20 mouse cellular contexts compared by ENCODE assay signal in genomic region chr15:59852271-59853000, GRCm38 (mm10).
"Had no signal": no experiment of that assay in that cellular context is flagged by ENCODE, and none has a peak within 500 bp of the region (broad histone marks: within the 10 kb centered on the region; RNA-seq: fewer than 3 reads in every experiment).

No protein-coding gene starts in this region.

- H3K9me3 ChIP-seq: limb, embryonic 10.5 days; limb, embryonic 13.5 days; liver, embryonic 12.5 days; liver, embryonic 15.5 days; lung, embryonic 15.5 days; midbrain, embryonic 10.5 days; midbrain, embryonic 13.5 days; neural tube, embryonic 12.5 days; neural tube, embryonic 15.5 days had no signal

- H3K27ac ChIP-seq: layer of hippocampus, adult 2 months; limb, embryonic 10.5 days; limb, embryonic 13.5 days; liver, embryonic 12.5 days; liver, embryonic 15.5 days; lung, embryonic 15.5 days; midbrain, embryonic 10.5 days; midbrain, embryonic 13.5 days; neural tube, embryonic 12.5 days; neural tube, embryonic 15.5 days had no signal

- H3K27me3 ChIP-seq: limb, embryonic 13.5 days; liver, embryonic 12.5 days; liver, embryonic 15.5 days; lung, embryonic 15.5 days; megakaryocyte, embryonic 14.5 days; midbrain, embryonic 13.5 days; neural tube, embryonic 12.5 days; neural tube, embryonic 15.5 days had no signal

- H3K9ac ChIP-seq: limb, embryonic 13.5 days; liver, embryonic 12.5 days; liver, embryonic 15.5 days; lung, embryonic 15.5 days; midbrain, embryonic 13.5 days; neural tube, embryonic 12.5 days; neural tube, embryonic 15.5 days had no signal

- H3K4me1 ChIP-seq: limb, embryonic 10.5 days; limb, embryonic 13.5 days; liver, embryonic 12.5 days; liver, embryonic 15.5 days; lung, embryonic 15.5 days; megakaryocyte, embryonic 14.5 days; midbrain, embryonic 10.5 days; midbrain, embryonic 13.5 days; neural tube, embryonic 12.5 days; neural tube, embryonic 15.5 days had no signal

- H3K4me2 ChIP-seq: limb, embryonic 13.5 days; liver, embryonic 12.5 days; liver, embryonic 15.5 days; lung, embryonic 15.5 days; midbrain, embryonic 13.5 days; neural tube, embryonic 12.5 days; neural tube, embryonic 15.5 days had no signal

- DNase-seq: kidney, postnatal 25 days; layer of hippocampus, adult 9-11 months; liver; lung, adult 18-20 months; lung, postnatal 10 days; lung, postnatal 36 days; thymus, adult 2 months; thymus, postnatal 14 days; thymus, postnatal 4 days had no signal

- ATAC-seq: liver, embryonic 12.5 days; midbrain, embryonic 13.5 days had no signal

- H3K36me3 ChIP-seq: limb, embryonic 10.5 days; limb, embryonic 13.5 days; liver, embryonic 12.5 days; liver, embryonic 15.5 days; lung, embryonic 15.5 days; midbrain, embryonic 10.5 days; midbrain, embryonic 13.5 days; neural tube, embryonic 12.5 days; neural tube, embryonic 15.5 days had no signal

- H3K4me3 ChIP-seq: layer of hippocampus, adult 2 months; limb, embryonic 10.5 days; limb, embryonic 13.5 days; liver, embryonic 12.5 days; liver, embryonic 15.5 days; lung, embryonic 15.5 days; megakaryocyte, embryonic 14.5 days; midbrain, embryonic 10.5 days; midbrain, embryonic 13.5 days; neural tube, embryonic 12.5 days; neural tube, embryonic 15.5 days had no signal
